Mouse (Mus musculus): Measurements from ENCODE around the gene Ercc6. TPM values are rescaled to one million over a fixed set of nuclear protein-coding genes. Genes with fewer than 3 reads are reported as not detected.

Gene Ercc6
- polyA plus RNA-seq, 1 experiment from 2014 or later: 9.0 TPM

- Histone ChIP-seq H3K4me2 (no peak overlapping the region), H3K9me3 (replicated peaks) (no peaks in the 10 kb centered on the region), H3K4me3 (replicated peaks) (no peak overlapping the region), H3K4me1 (replicated peaks) (no peaks in the 10 kb centered on the region), H3K9ac (no peak overlapping the region), H3K36me3 (peaks cover 42% of the 10 kb centered on the region), H3K27me3 (no peaks in the 10 kb centered on the region), H3K27ac (no peak overlapping the region)
- ATAC-seq (ENCODE audit: low read depth) (no peak), DNase-seq (no peak)
- whole genome bisulfite sequencing (ENCODE audit: insufficient replicate concordance): 83% methylated on average over 9 of the region's 9 CpGs
These were observed 23.4 kb downstream of the Ercc6 start for GRCm38 (mm10) chr14:32536763-32537162.

GRCm38 (mm10) chr14:32538115-32538514 lies 24.8 kb downstream of the Ercc6 start:
- WGBS (ENCODE audit: insufficient replicate concordance): 74% methylated on average over 1 of the region's 1 CpGs
- Histone ChIP-seq H3K36me3 (peaks cover 54% of the 10 kb centered on the region), H3K4me1 (replicated peaks) (no peaks in the 10 kb centered on the region), H3K4me2 (no peak overlapping the region), H3K9ac (no peak overlapping the region), H3K27ac (no peak overlapping the region), H3K27me3 (no peaks in the 10 kb centered on the region), H3K4me3 (replicated peaks) (no peak overlapping the region), H3K9me3 (replicated peaks) (no peaks in the 10 kb centered on the region; the same call in 1 of the 2 replicates)
- DNase-seq (no peak), ATAC-seq (ENCODE audit: low read depth) (no peak)

GRCm38 (mm10) chr14:32543075-32543474 lies 29.8 kb downstream of the Ercc6 start:
- Histone ChIP-seq H3K4me3 (replicated peaks) (no peak overlapping the region), H3K9ac (no peak overlapping the region), H3K27me3 (no peaks in the 10 kb centered on the region), H3K4me1 (replicated peaks) (no peaks in the 10 kb centered on the region), H3K4me2 (no peak overlapping the region), H3K9me3 (replicated peaks) (no peaks in the 10 kb centered on the region; the same call in 1 of the 2 replicates), H3K36me3 (peaks cover 58% of the 10 kb centered on the region), H3K27ac (no peak overlapping the region)
- DNase-seq (no peak), ATAC-seq (ENCODE audit: low read depth) (no peak)

- Histone ChIP-seq H3K9me3 (replicated peaks) (no peaks in the 10 kb centered on the region; the same call in 1 of the 2 replicates), H3K4me1 (replicated peaks) (no peaks in the 10 kb centered on the region), H3K9ac (no peak overlapping the region), H3K27ac (no peak overlapping the region), H3K4me2 (no peak overlapping the region), H3K4me3 (replicated peaks) (no peak overlapping the region), H3K36me3 (peaks cover 46% of the 10 kb centered on the region), H3K27me3 (no peaks in the 10 kb centered on the region)
- 83% methylated on average over 5 of the region's 5 CpGs for WGBS (ENCODE audit: insufficient replicate concordance)
- ATAC-seq (ENCODE audit: low read depth): no peak
- DNase-seq: no peak
These were observed 33.4 kb downstream of the Ercc6 start for GRCm38 (mm10) chr14:32546676-32547075.

GRCm38 (mm10) chr14:32551854-32552253 lies 38.5 kb downstream of the Ercc6 start:
- DNase-seq: no peak
- Histone ChIP-seq H3K4me1 (replicated peaks) (peaks cover 17% of the 10 kb centered on the region), H3K4me2 (no peak overlapping the region), H3K4me3 (replicated peaks) (no peak overlapping the region), H3K27ac (no peak overlapping the region), H3K27me3 (no peaks in the 10 kb centered on the region), H3K9me3 (replicated peaks) (no peaks in the 10 kb centered on the region), H3K36me3 (peaks cover 48% of the 10 kb centered on the region), H3K9ac (no peak overlapping the region)
- WGBS (ENCODE audit: insufficient replicate concordance): 78% methylated on average over 5 of the region's 5 CpGs
- ATAC-seq (ENCODE audit: low read depth): no peak

DNA sequence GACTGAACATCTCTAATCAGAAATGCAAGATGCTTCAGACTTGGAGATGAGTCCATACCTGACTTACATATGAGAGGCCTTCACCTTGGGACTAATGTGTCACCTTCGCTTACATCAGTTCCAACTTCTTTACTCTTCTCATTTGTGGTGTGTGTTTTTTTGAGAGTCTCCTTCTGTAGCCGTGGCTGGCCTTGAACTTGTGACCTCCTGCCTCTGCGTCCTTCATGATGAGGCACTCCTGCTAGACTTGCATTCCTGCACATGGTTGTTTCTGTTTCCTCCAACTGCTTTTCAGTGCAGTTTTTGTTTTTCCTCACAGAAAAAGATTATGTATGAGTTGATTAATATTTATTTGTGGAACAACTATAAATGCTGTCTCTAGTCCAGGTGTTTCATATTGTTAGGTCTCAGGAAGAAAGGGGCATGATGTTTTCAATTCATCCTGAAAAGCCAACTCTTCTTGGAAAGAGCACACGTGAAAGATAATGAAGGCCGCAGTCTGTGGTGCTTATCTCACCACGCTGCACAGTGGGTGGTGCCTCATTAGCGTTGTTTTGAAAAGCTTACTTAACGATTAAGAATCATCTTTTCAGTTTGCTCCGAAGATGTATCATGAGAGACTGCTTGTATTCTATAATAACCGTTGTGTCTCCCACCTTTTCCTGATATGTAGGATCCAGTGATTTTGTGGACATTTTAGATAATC lies 40.0 kb downstream of the Ercc6 start:
- Histone ChIP-seq H3K9me3 (replicated peaks) (no peaks in the 10 kb centered on the region), H3K27me3 (no peaks in the 10 kb centered on the region), H3K9ac (no peak overlapping the region), H3K4me3 (replicated peaks) (no peak overlapping the region), H3K27ac (peak overlapping the region; percentile 70), H3K4me2 (peak overlapping the region; percentile 29), H3K36me3 (peaks cover 40% of the 10 kb centered on the region), H3K4me1 (replicated peaks) (peaks cover 17% of the 10 kb centered on the region)
- DNase-seq: peak; percentile 14
- peak; percentile 85 for ATAC-seq (ENCODE audit: low read depth)
- 31% methylated on average over 10 of the region's 10 CpGs for WGBS (ENCODE audit: insufficient replicate concordance)

- Histone ChIP-seq H3K9me3 (replicated peaks) (no peaks in the 10 kb centered on the region), H3K4me2 (no peak overlapping the region), H3K9ac (no peak overlapping the region), H3K4me1 (replicated peaks) (peaks cover 17% of the 10 kb centered on the region), H3K4me3 (replicated peaks) (no peak overlapping the region), H3K27me3 (no peaks in the 10 kb centered on the region), H3K27ac (no peak overlapping the region), H3K36me3 (peaks cover 45% of the 10 kb centered on the region)
- WGBS (ENCODE audit: insufficient replicate concordance): 74% methylated on average over 8 of the region's 8 CpGs
- no peak for ATAC-seq (ENCODE audit: low read depth)
- DNase-seq: no peak
These were observed 41.7 kb downstream of the Ercc6 start for GRCm38 (mm10) chr14:32554860-32555526.

DNA sequence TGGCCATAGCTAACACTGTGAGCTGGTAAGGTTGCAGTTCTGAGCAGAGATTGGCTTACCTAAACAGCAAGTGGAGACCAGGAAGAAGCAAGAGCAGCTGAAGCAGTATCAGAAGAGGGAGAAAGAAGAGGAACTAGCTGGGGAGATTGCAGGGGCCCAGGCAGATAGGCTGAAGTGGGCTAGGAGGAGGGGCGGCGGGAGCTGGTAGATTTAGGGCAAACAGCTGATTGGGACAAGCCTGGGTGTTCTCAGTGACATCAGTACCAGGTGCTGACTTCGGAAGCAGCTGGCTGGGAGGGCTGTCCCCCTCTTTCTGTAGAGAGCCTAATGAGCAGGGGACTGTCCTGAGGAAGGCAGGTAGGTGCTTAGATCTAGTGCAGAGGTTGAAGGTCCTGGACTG lies 48.1 kb downstream of the Ercc6 start:
- 74% methylated on average over 3 of the region's 3 CpGs for WGBS (ENCODE audit: insufficient replicate concordance)
- Histone ChIP-seq H3K4me2 (no peak overlapping the region), H3K4me1 (replicated peaks) (no peaks in the 10 kb centered on the region), H3K27ac (no peak overlapping the region), H3K9me3 (replicated peaks) (no peaks in the 10 kb centered on the region), H3K4me3 (replicated peaks) (no peak overlapping the region), H3K9ac (no peak overlapping the region), H3K36me3 (peaks cover 69% of the 10 kb centered on the region), H3K27me3 (no peaks in the 10 kb centered on the region)
- no peak for ATAC-seq (ENCODE audit: low read depth)
- no peak for DNase-seq

GRCm38 (mm10) chr14:32563661-32564060 lies 50.3 kb downstream of the Ercc6 start:
- H3K4me2 ChIP-seq: no peak overlapping the region
- peaks cover 82% of the 10 kb centered on the region for H3K36me3 ChIP-seq
- H3K9me3 ChIP-seq (replicated peaks): no peaks in the 10 kb centered on the region
- ATAC-seq (ENCODE audit: low read depth): no peak
- no peaks in the 10 kb centered on the region for H3K4me1 ChIP-seq (replicated peaks)
- DNase-seq: no peak
- H3K27ac ChIP-seq: no peak overlapping the region
- H3K4me3 ChIP-seq (replicated peaks): no peak overlapping the region
- no peaks in the 10 kb centered on the region for H3K27me3 ChIP-seq
- WGBS (ENCODE audit: insufficient replicate concordance): 82% methylated on average over 6 of the region's 6 CpGs
- no peak overlapping the region for H3K9ac ChIP-seq

GRCm38 (mm10) chr14:32572519-32572918 lies 59.2 kb downstream of the Ercc6 start:
- Histone ChIP-seq H3K27me3 (no peaks in the 10 kb centered on the region), H3K4me1 (replicated peaks) (no peaks in the 10 kb centered on the region), H3K9me3 (replicated peaks) (no peaks in the 10 kb centered on the region), H3K4me3 (replicated peaks) (no peak overlapping the region), H3K9ac (no peak overlapping the region), H3K27ac (no peak overlapping the region), H3K4me2 (no peak overlapping the region), H3K36me3 (peaks cover 76% of the 10 kb centered on the region)
- DNase-seq (no peak), ATAC-seq (ENCODE audit: low read depth) (no peak)
- 70% methylated on average over 8 of the region's 8 CpGs for WGBS (ENCODE audit: insufficient replicate concordance)

GRCm38 (mm10) chr14:32578420-32578819 lies 65.1 kb downstream of the Ercc6 start:
- H3K27me3 ChIP-seq: no peaks in the 10 kb centered on the region
- ATAC-seq (ENCODE audit: low read depth) (no peak), DNase-seq (no peak)
- no peak overlapping the region for H3K27ac ChIP-seq
- H3K9ac ChIP-seq: no peak overlapping the region
- H3K4me2 ChIP-seq: no peak overlapping the region
- whole genome bisulfite sequencing (ENCODE audit: insufficient replicate concordance): 90% methylated on average over 2 of the region's 2 CpGs
- no peaks in the 10 kb centered on the region for H3K4me1 ChIP-seq (replicated peaks)
- no peak overlapping the region for H3K4me3 ChIP-seq (replicated peaks)
- no peaks in the 10 kb centered on the region for H3K9me3 ChIP-seq (replicated peaks)
- H3K36me3 ChIP-seq: peaks cover 34% of the 10 kb centered on the region

DNA sequence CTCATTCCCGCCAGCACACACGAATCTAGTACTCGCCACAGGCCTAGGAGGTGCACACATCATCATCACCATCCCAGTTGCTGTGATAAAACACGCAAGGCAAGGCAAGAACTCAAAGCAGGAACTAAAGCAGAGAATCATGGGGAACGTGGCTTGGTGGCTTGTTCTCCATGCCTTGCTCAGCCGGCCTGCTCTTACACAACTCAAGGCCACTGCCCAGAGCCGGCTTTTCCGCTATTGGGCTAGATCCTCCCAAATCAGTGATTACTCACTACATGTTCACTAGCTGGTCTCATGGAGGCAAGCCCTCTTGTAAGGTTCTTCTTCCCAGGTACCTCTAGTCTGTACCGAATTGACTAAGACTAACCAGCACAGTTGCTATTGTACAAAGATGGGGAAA lies 70.4 kb downstream of the Ercc6 start:
- H3K9me3 ChIP-seq (replicated peaks): no peaks in the 10 kb centered on the region
- no peak overlapping the region for H3K4me2 ChIP-seq
- H3K27me3 ChIP-seq: 0 out of 2 replicates have a peak, but pooled peaks cover under 1% of the 10 kb centered on the region
- H3K4me1 ChIP-seq (replicated peaks): no peaks in the 10 kb centered on the region
- no peak for DNase-seq
- H3K9ac ChIP-seq: no peak overlapping the region
- no peak overlapping the region for H3K27ac ChIP-seq
- ATAC-seq (ENCODE audit: low read depth): no peak
- 70% methylated on average over 9 of the region's 9 CpGs for WGBS (ENCODE audit: insufficient replicate concordance)
- H3K36me3 ChIP-seq: no peaks in the 10 kb centered on the region
- no peak overlapping the region for H3K4me3 ChIP-seq (replicated peaks)

All from liver, embryonic 13.5 days (tissue).